Mouse (Mus musculus): ENCODE results near the gene 4933428G20Rik. TPM values are rescaled to one million over a fixed set of nuclear protein-coding genes. Genes with fewer than 3 reads are reported as not detected.

4933428G20Rik gene
- polyA plus RNA-seq, 1 experiment = 0.08 TPM

DNA sequence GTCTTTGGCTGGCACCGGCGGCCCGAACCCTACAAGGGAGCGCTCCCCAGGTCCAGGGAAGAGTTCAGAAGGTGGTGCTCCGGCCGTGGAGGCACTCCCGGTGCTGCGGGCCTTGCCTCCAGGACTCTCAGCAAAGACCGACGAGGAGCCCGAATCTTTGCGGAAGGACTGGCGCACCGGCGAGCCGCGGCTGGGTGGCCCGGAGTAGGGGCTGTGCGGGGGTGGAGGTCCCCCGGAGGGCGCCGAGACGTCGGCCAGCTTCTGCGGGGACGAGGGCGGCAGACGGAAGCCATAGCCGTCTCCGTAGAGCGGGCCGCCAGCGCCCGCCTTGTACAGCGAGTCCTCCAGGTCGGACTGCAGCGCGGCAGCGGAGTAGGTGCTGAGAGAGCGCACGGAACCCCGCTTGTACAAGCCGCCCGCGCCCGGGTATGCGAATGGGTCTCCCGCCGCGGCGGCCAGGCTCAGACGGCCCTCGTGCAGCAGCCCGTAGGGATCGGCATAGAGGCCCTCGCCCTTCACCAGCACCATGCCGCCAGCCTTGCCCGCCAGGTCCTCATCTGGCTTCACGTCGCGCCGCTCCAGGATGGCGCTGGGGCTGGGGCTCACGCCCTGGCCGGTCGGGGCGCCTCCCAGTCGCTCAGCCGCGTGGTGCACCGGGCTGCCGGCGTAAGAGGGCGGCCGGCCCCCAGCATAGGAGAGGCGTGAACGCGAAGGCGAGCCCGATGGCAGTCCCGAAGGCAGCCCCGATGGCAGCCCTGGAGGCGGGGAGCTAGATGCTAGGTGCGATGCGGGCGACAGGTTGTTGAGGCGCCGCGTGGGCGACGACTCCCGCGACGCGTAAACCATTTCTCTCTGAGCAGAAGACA is 34.5 kb upstream of the 4933428G20Rik start:
- H3K4me1 ChIP-seq (ENCODE audit: control insufficient read depth, insufficient read depth, low read length) = peaks cover 6% of the 10 kb centered on the region; the same call in 1 of the 2 replicates
- WGBS = 12% methylated on average over 94 of the region's 95 CpGs
- TF ChIP-seq CTCF (IDR thresholded peaks at IDR 0.05; ENCODE audit: insufficient read depth, low read length) (no peak), POLR2A (IDR thresholded peaks at IDR 0.05; ENCODE audit: borderline replicate concordance, extremely low read depth, low read depth, low read length) (no peak)
- no peak for DNase-seq
- H3K4me3 ChIP-seq (replicated peaks; ENCODE audit: extremely low read depth, low read depth, low read length) = no peak overlapping the region

DNA sequence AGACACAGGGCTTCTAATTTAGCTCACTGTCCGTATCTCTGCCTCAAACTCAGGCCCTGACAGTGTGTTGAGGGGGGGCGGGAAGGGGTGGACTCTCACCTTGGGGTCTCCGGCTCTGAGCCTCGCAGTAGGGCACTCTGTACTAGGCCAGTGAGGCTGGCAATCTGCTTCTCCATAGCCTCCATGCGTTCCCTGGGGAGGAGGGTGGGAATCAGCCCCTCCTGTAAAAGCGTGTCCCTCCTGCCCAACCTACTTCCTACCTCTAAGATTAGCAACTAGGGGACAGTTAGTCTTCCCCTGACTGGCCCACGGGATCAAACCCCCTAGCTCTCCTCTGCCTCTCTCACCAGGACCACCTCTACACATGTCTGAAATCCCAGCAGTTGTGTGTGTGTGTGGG is 33.5 kb upstream of the 4933428G20Rik start:
- peaks cover 6% of the 10 kb centered on the region; the same call in 1 of the 2 replicates for H3K4me1 ChIP-seq (ENCODE audit: control insufficient read depth, insufficient read depth, low read length)
- TF ChIP-seq POLR2A (IDR thresholded peaks at IDR 0.05; ENCODE audit: borderline replicate concordance, extremely low read depth, low read depth, low read length) (no peak), CTCF (IDR thresholded peaks at IDR 0.05; ENCODE audit: insufficient read depth, low read length) (no peak)
- H3K4me3 ChIP-seq (replicated peaks; ENCODE audit: extremely low read depth, low read depth, low read length) = no peak overlapping the region
- DNase-seq = no peak
- WGBS = 31% methylated on average over 7 of the region's 7 CpGs

DNA sequence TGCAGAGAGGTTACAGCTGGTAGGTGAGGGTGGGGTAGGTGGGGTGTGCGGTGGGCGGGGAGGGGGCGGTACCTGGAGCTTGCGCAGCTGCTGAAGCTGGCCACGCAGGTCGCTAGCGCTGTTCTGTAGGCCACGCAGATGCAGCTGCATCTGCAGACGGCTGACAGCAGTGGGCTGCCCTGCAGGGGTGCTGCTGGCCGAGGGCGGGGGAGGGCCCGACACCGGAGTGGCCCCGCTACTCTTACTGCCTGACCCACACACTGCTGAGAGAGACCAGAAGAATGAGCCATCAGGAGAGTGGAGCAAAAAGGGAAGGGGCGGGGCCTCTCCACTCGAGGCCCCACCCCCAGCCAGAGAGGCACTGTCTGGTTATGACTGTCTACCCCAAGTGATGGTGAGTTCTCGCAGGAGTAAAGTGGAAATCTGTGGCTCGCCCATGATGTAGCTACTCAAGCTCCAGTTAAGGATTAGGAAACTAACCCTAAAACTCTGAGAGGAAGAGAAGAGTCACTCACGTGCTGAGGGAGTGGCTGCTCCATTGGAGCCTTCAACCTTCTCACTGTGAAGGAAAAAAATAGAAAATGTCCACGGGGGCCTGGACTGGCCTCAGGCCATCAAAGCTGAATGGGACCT is 32.9 kb upstream of the 4933428G20Rik start:
- no peak for TF ChIP-seq CTCF (IDR thresholded peaks at IDR 0.05; ENCODE audit: insufficient read depth, low read length)
- no peak for TF ChIP-seq POLR2A (IDR thresholded peaks at IDR 0.05; ENCODE audit: borderline replicate concordance, extremely low read depth, low read depth, low read length)
- Histone ChIP-seq H3K4me3 (replicated peaks; ENCODE audit: extremely low read depth, low read depth, low read length) (no peak overlapping the region), H3K4me1 (ENCODE audit: control insufficient read depth, insufficient read depth, low read length) (peaks cover 6% of the 10 kb centered on the region; the same call in 1 of the 2 replicates)
- WGBS = 12% methylated on average over 20 of the region's 20 CpGs
- no peak for DNase-seq

DNA sequence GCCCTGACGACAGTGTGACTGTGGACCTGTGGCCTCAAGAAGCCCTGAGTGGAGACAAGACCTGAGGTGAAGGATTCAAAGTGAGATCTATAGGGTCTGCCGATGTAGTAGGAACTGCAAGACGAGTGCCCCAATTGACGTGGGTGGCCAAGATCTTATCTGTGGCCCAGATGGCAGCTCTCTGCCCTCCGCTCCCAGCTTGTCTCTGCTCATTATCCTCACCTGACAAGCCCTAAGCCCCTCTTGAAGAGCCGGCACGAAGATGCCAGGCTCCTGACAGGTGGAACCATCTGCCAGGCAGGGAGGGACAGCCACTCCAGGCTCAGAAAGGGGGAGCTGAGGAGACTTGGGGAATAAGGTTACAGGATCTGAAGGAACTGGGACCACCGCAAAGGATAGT is 32.2 kb upstream of the 4933428G20Rik start:
- TF ChIP-seq CTCF (IDR thresholded peaks at IDR 0.05; ENCODE audit: insufficient read depth, low read length) = no peak
- no peak for TF ChIP-seq POLR2A (IDR thresholded peaks at IDR 0.05; ENCODE audit: borderline replicate concordance, extremely low read depth, low read depth, low read length)
- Histone ChIP-seq H3K4me1 (ENCODE audit: control insufficient read depth, insufficient read depth, low read length) (peaks cover 6% of the 10 kb centered on the region; the same call in 1 of the 2 replicates), H3K4me3 (replicated peaks; ENCODE audit: extremely low read depth, low read depth, low read length) (no peak overlapping the region)
- DNase-seq = no peak
- WGBS = 19% methylated on average over 8 of the region's 8 CpGs

DNA sequence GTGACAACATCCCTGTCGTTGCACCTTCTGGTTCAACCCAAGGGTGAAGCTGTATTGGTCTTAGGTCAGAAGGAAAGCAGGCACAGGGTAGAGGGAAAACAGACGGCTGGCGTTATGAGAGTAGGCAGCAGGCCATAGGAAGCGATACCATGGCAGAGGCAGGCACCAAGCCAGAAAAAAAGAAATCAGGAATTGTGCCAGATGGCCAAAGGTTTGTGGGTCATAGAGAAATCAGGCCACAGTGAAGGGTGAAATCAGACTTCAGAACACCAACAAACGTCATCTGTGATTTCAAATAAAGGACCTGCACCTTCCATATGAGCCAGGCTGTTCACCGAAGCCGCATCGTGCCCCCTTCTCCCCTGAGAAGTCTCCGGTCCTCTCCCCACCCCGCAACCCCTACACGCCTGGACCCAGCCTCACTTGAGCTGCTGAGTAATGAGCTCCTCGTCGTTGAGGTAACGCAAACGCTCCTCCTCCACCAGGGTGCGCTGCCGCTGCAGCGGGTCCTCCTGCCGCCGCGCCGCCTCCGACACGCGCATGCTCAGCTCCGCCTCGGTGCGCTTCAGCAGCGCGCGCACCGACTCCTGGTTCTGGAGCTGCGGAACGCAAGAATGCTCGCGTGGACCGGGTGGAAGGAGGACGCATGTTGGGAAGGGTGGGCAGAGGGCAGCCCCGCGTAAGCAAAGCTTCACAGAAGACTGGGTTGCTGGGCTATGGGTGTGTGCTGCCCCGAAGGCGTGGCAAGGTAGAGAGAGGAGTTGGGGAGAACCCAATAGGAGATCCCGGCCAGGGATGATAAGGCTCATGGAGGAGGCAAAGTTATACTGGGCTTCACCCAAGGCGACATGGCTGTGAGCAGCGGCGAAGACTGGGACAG is 31.5 kb upstream of the 4933428G20Rik start:
- WGBS = 6% methylated on average over 46 of the region's 46 CpGs
- peak; percentile 87 for DNase-seq
- no peak for TF ChIP-seq POLR2A (IDR thresholded peaks at IDR 0.05; ENCODE audit: borderline replicate concordance, extremely low read depth, low read depth, low read length)
- TF ChIP-seq CTCF (IDR thresholded peaks at IDR 0.05; ENCODE audit: insufficient read depth, low read length) = peak; percentile 84
- Histone ChIP-seq H3K4me3 (replicated peaks; ENCODE audit: extremely low read depth, low read depth, low read length) (peak overlapping the region; percentile 71), H3K4me1 (ENCODE audit: control insufficient read depth, insufficient read depth, low read length) (peaks cover 3% of the 10 kb centered on the region; the same call in 1 of the 2 replicates)

DNA sequence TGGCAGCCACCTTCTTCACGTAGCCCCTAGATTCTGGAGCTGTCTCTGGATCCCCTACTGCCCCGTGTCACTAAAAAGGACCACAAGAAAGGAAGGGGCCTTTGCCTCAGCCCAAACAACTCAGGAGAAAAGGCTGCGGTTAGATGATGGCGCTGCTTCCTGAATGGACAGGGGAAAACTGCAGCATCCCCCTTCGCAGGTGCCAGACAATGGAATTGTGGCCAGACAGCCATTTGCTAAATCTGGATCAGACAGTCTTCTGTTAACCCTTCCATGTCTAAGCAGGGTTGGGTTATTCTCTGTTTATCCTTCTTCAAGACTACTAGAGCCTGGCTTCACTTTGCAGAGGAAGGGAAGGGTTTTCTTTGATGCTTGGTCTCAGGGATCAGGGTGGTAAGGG is 30.8 kb upstream of the 4933428G20Rik start:
- TF ChIP-seq POLR2A (IDR thresholded peaks at IDR 0.05; ENCODE audit: borderline replicate concordance, extremely low read depth, low read depth, low read length) (no peak), CTCF (IDR thresholded peaks at IDR 0.05; ENCODE audit: insufficient read depth, low read length) (no peak)
- DNase-seq = no peak
- 53% methylated on average over 5 of the region's 5 CpGs for WGBS
- no peak overlapping the region for H3K4me3 ChIP-seq (replicated peaks; ENCODE audit: extremely low read depth, low read depth, low read length)
- H3K4me1 ChIP-seq (ENCODE audit: control insufficient read depth, insufficient read depth, low read length) = peaks cover 3% of the 10 kb centered on the region; the same call in 1 of the 2 replicates

DNA sequence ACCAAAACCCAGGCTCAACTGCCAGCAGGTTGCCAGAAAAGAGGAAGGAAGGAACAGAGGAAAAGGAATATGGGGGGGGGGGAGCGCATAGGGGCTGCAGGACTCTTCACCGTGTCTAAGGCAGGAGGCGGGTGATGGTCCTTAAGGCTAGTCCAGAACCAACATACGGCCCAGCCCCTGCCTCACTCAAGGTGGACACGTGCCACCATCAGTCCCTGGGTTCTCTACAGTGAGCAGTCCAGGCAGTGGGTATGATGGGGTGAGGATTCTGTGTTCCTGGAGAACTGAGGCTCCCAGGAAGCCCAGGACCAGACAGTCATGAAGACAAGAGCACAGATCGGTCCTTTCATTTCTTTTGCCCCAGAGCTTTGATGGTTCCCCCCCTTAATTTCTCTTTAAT is 29.9 kb upstream of the 4933428G20Rik start:
- H3K4me3 ChIP-seq (replicated peaks; ENCODE audit: extremely low read depth, low read depth, low read length) = no peak overlapping the region
- peaks cover 3% of the 10 kb centered on the region; the same call in 1 of the 2 replicates for H3K4me1 ChIP-seq (ENCODE audit: control insufficient read depth, insufficient read depth, low read length)
- TF ChIP-seq CTCF (IDR thresholded peaks at IDR 0.05; ENCODE audit: insufficient read depth, low read length) (no peak), POLR2A (IDR thresholded peaks at IDR 0.05; ENCODE audit: borderline replicate concordance, extremely low read depth, low read depth, low read length) (no peak)
- DNase-seq = no peak
- WGBS = 83% methylated on average over 5 of the region's 6 CpGs

DNA sequence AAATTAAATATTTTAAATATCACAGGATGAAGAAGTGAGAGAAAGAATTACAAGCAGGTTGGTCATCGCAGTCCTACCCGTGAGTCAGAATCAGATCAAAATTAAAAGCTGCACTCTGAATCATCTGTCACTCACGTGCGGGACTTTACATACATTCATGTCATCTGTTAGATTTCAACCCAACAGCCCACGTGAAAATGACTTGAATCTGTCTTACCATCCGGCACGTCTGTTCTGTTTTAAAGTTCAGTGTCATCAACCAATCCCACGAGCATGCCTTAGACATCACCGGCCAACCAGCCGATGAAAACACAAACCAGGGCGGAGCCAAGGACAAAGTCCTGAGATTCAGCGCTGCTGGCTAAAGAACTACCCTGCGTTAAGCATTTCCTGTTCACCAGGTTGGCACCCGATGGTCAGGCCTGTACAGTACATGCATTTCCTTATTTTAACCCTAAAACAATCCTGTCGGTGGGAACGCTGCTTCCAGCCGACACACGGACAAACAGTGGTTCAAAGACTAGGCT is 28.2 kb upstream of the 4933428G20Rik start:
- Histone ChIP-seq H3K4me1 (ENCODE audit: control insufficient read depth, insufficient read depth, low read length) (peaks cover 3% of the 10 kb centered on the region; the same call in 1 of the 2 replicates), H3K4me3 (replicated peaks; ENCODE audit: extremely low read depth, low read depth, low read length) (no peak overlapping the region)
- DNase-seq = no peak
- 70% methylated on average over 18 of the region's 18 CpGs for WGBS
- TF ChIP-seq CTCF (IDR thresholded peaks at IDR 0.05; ENCODE audit: insufficient read depth, low read length) (no peak), POLR2A (IDR thresholded peaks at IDR 0.05; ENCODE audit: borderline replicate concordance, extremely low read depth, low read depth, low read length) (no peak)

DNA sequence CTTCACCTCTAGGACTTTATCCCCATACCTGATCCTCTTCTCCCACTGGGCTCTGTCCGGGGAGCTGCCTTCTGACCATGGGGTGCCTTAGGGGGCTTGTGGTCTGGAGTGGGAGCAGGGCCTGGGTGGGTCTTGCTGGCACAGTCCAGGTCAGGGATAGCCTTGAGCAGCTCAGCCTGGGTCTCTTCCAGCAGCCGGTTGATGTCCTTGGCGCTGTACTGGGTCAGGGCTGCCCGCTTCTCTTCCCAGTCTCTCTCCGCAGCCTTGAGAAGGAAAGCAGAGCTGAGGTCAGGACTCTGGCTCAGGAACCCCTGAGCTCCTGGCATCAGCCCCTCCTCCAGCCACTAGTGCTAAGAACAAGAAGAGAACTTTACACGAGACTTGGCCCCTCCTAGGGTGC is 25.2 kb upstream of the 4933428G20Rik start:
- Histone ChIP-seq H3K4me3 (replicated peaks; ENCODE audit: extremely low read depth, low read depth, low read length) (no peak overlapping the region), H3K4me1 (ENCODE audit: control insufficient read depth, insufficient read depth, low read length) (no peaks in the 10 kb centered on the region)
- WGBS = 84% methylated on average over 6 of the region's 6 CpGs
- no peak for DNase-seq
- TF ChIP-seq CTCF (IDR thresholded peaks at IDR 0.05; ENCODE audit: insufficient read depth, low read length) (no peak), POLR2A (IDR thresholded peaks at IDR 0.05; ENCODE audit: borderline replicate concordance, extremely low read depth, low read depth, low read length) (no peak)

Data from lung, adult 2 months (tissue).